Mouse (Mus musculus) midbrain, embryonic 13.5 days (tissue): ENCODE data around the gene Sfrp5. TPM values are rescaled to one million over a fixed set of nuclear protein-coding genes. Genes with fewer than 3 reads are reported as not detected.

Source experiments
- ATAC-seq: fragments of 200-750 bp; cut with Nextera tagmentation; 2 replicates; pipeline ENCODE4 v1.8.0; 2017; ENCODE audit warnings: mild to moderate bottlenecking, moderate TSS enrichment, moderate library complexity
- H3K27ac ChIP-seq: fragments of 300-500 bp; sonication (generic); 2 replicates; pipeline ENCODE4 v1.5.1; 2015; ENCODE audit warnings: inconsistent platforms, mild to moderate bottlenecking, moderate library complexity
- H3K27me3 ChIP-seq: fragments of 300-500 bp; sonication (generic); 2 replicates; pipeline ENCODE4 v1.6.1; 2015; ENCODE audit warnings: mild to moderate bottlenecking, inconsistent platforms
- H3K36me3 ChIP-seq: fragments of 300-500 bp; sonication (generic); 2 replicates; pipeline ENCODE4 v1.6.1; 2015; ENCODE audit warnings: mild to moderate bottlenecking, inconsistent platforms
- H3K4me1 ChIP-seq: fragments of 300-500 bp; sonication (generic); replicated peaks from 2 replicates; pipeline ENCODE4 v1.6.1; 2015; ENCODE audit warnings: inconsistent platforms
- H3K4me2 ChIP-seq: fragments of 300-500 bp; sonication (generic); replicated peaks from 2 replicates; pipeline ENCODE4 v1.6.1; 2015; ENCODE audit warnings: moderate library complexity, mild to moderate bottlenecking, inconsistent platforms
- H3K4me3 ChIP-seq: fragments of 300-500 bp; sonication (generic); replicated peaks from 2 replicates; pipeline ENCODE4 v1.5.1; 2015; ENCODE audit warnings: mild to moderate bottlenecking, inconsistent platforms
- H3K9ac ChIP-seq: fragments of 300-500 bp; sonication (generic); replicated peaks from 2 replicates; pipeline ENCODE4 v1.6.1; 2015; ENCODE audit warnings: mild to moderate bottlenecking, inconsistent platforms
- H3K9me3 ChIP-seq: fragments of 300-500 bp; sonication (generic); 2 replicates; pipeline ENCODE4 v1.6.1; 2016; ENCODE audit warnings: mild to moderate bottlenecking, inconsistent platforms
- WGBS: fragments of 180-500 bp; shearing (Covaris S2); methylation state at CpG from one replicate; pipeline ENCODE4 v1.1.7; 2015; 5-methylcytosine and 5-hydroxymethylcytosine counted together
- polyA plus RNA-seq: library from polyadenylated mRNA; unstranded; fragments of >200 nt; fragmentation: Nextera tagmentation; extraction: Ambion mirVana; gene quantifications from 2 replicates; pipeline ENCODE4 v1.2.1, GENCODE M21; 2015

The Sfrp5 gene
- polyA plus RNA-seq, 1 experiment from 2014 or later: 0.11 TPM

DNA sequence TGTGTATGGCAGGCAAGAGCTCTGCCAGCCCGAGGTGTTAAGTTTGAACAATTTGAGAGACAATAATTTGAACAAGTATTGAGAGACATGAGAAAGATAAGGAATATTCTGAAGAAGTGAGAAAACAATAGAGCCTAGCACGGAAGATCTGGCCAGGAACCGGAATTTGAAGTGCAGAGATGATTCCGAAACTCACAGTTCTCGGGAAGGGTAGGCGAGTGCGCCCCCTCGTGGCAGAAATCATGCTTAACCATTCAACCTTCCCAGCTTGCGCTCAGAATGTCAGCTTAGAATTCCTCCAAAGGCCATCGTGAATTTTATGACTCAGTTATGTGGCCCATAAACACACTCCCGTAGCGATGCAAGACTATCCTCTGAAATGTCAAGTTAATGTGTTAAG is 35.9 kb downstream of the Sfrp5 start:
- H3K4me1 ChIP-seq: peaks cover 6% of the 10 kb centered on the region
- 3% methylated on average over 12 of the region's 12 CpGs for WGBS
- peak overlapping the region; percentile 22; the same call in 1 of the 2 replicates for H3K4me2 ChIP-seq

DNA sequence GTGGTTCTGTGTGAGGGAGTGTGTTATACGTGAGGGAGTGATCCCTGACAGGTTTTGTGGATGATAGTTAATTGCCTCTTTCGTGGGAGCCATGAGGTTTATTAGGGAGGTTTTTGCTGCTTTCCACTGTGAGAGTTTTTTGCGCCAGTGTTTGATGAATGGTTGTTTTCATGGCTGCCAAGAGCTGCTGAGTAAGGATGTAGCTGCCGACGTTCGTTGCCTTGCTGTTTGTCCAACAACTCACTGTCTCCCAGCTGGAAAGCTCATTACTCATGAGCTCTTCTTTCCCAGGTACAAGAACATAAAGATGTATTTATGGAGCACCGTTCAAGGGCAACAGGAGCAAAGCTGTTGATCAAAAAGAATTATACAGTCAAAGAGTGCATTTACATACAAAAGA is 37.9 kb downstream of the Sfrp5 start:
- Histone ChIP-seq H3K9me3 (no peaks in the 10 kb centered on the region), H3K4me2 (no peak overlapping the region), H3K27ac (no peak overlapping the region), H3K9ac (no peak overlapping the region), H3K27me3 (peaks cover 28% of the 10 kb centered on the region), H3K4me3 (no peak overlapping the region), H3K4me1 (no peaks in the 10 kb centered on the region), H3K36me3 (no peaks in the 10 kb centered on the region)
- 55% methylated on average over 7 of the region's 7 CpGs for WGBS
- ATAC-seq: no peak

More for the DNA sequence above, 35.9 kb downstream of the Sfrp5 start:
- ATAC-seq: no peak
- H3K9ac ChIP-seq: no peak overlapping the region
- no peaks in the 10 kb centered on the region for H3K9me3 ChIP-seq
- peaks cover 33% of the 10 kb centered on the region for H3K27me3 ChIP-seq
- H3K36me3 ChIP-seq: no peaks in the 10 kb centered on the region
- H3K4me3 ChIP-seq: peak overlapping the region; percentile 10; the same call in 1 of the 2 replicates
- H3K27ac ChIP-seq: no peak overlapping the region

GRCm38 (mm10) chr19:42163764-42164163 is 38.3 kb downstream of the Sfrp5 start, which contains the start of gene Zfyve27:
Gene Zfyve27 (plus strand): TSS chr19:42163951.
- H3K4me1 ChIP-seq: no peaks in the 10 kb centered on the region
- no peak within 1 kb of the TSS for H3K9ac ChIP-seq
- H3K4me2 ChIP-seq: no peak within 1 kb of the TSS
- H3K9me3 ChIP-seq: no peaks in the 10 kb centered on the region
- no peak within 1 kb of the TSS for H3K27ac ChIP-seq
- H3K27me3 ChIP-seq: peaks cover 24% of the 10 kb centered on the region
- no peak for ATAC-seq
- WGBS: 84% methylated on average over 5 of the region's 5 CpGs
- no peaks in the 10 kb centered on the region for H3K36me3 ChIP-seq
- no peak within 1 kb of the TSS for H3K4me3 ChIP-seq

DNA sequence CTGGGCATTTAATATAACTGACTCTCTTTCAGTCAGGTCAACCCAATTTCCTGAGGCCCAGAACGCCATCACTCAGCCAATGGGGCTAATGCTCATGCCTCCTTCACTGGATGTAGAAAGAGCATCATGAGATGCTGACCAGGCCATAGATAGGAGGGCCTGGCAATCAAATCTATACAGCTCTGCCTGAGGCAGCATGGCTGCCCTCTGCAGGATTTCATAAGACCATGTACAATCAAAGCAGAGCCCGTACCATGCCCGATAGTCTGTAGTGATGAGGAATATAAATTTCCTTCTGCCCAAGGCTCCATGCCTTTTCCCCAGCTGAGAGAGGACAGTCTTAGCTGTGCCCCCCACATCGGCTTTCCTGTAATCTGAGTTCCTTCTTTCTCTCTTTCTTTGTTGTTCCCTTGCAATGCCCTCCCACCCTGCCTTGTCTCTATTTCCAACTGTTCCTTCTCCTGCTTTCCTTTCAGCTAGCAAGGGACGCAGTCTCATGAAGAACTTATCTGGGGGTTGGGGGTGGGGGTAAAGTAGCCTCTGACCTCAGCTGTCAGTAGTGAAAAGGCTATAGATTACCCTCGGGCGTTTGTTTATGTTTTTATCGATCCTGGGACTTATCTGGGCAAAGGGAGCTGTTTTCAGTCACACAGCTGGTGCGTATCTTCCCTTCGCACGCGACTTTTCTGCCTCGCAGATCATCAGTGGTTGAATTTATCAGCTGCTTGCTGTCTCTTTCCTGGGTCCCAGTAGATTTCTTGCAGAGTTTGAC is 43.6 kb downstream of the Sfrp5 start:
- Histone ChIP-seq H3K4me1 (no peaks in the 10 kb centered on the region), H3K4me2 (no peak overlapping the region), H3K9ac (no peak overlapping the region), H3K4me3 (no peak overlapping the region), H3K36me3 (no peaks in the 10 kb centered on the region), H3K27ac (no peak overlapping the region; the same call in 1 of the 2 replicates), H3K27me3 (no peaks in the 10 kb centered on the region), H3K9me3 (no peaks in the 10 kb centered on the region)
- WGBS: 59% methylated on average over 13 of the region's 13 CpGs
- ATAC-seq: no peak

GRCm38 (mm10) chr19:42157493-42158237 is 44.4 kb downstream of the Sfrp5 start:
- no peak overlapping the region for H3K4me3 ChIP-seq
- no peak for ATAC-seq

GRCm38 (mm10) chr19:42151990-42152389 is 50.1 kb downstream of the Sfrp5 start:
- peaks cover 32% of the 10 kb centered on the region for H3K27me3 ChIP-seq
- no peak overlapping the region for H3K9ac ChIP-seq
- H3K36me3 ChIP-seq: no peaks in the 10 kb centered on the region
- 5% methylated on average over 6 of the region's 6 CpGs for WGBS
- H3K9me3 ChIP-seq: no peaks in the 10 kb centered on the region
- no peak overlapping the region for H3K4me2 ChIP-seq
- peak; percentile 51; the same call in 1 of the 2 replicates for ATAC-seq
- H3K4me3 ChIP-seq: no peak overlapping the region
- H3K27ac ChIP-seq: no peak overlapping the region
- peaks cover 12% of the 10 kb centered on the region for H3K4me1 ChIP-seq

More at GRCm38 (mm10) chr19:42157493-42158237, 44.4 kb downstream of the Sfrp5 start:
- WGBS: 76% methylated on average over 12 of the region's 12 CpGs
- Histone ChIP-seq H3K9me3 (no peaks in the 10 kb centered on the region), H3K27ac (no peak overlapping the region), H3K4me1 (no peaks in the 10 kb centered on the region), H3K36me3 (no peaks in the 10 kb centered on the region), H3K4me2 (no peak overlapping the region), H3K9ac (no peak overlapping the region), H3K27me3 (0 out of 2 replicates have a peak, but pooled peaks cover 3% of the 10 kb centered on the region)

GRCm38 (mm10) chr19:42148569-42148860 is 53.5 kb downstream of the Sfrp5 start:
- Histone ChIP-seq H3K4me2 (peak overlapping the region; percentile 78), H3K27ac (no peak overlapping the region), H3K4me1 (peaks cover 12% of the 10 kb centered on the region), H3K9ac (peak overlapping the region; percentile 73; the same call in 1 of the 2 replicates), H3K27me3 (peaks cover 53% of the 10 kb centered on the region), H3K9me3 (no peaks in the 10 kb centered on the region), H3K36me3 (no peaks in the 10 kb centered on the region), H3K4me3 (peak overlapping the region; percentile 63)
- peak; percentile 11; the same call in 1 of the 2 replicates for ATAC-seq
- 35% methylated on average over 7 of the region's 7 CpGs for WGBS

Other genes with a start within 250 kb of the Sfrp5 start
- 32.4 and 34.8 TPM in 2 replicates for gene Mms19, start 221.1 kb downstream of the Sfrp5 start, polyA plus RNA-seq
- gene Ubtd1, start 220.5 kb downstream of the Sfrp5 start, polyA plus RNA-seq: 6.4 and 7.3 TPM in 2 replicates
- gene Ankrd2, start 166.3 kb downstream of the Sfrp5 start, polyA plus RNA-seq: 0.19 and 0.31 TPM in 2 replicates
- gene Hoga1, start 156.6 kb downstream of the Sfrp5 start, polyA plus RNA-seq: 0.58 and 0.89 TPM in 2 replicates
- not detected in 2 replicates for gene 4933411K16Rik, start 150.0 kb downstream of the Sfrp5 start, polyA plus RNA-seq
- 128 TPM in 2 replicates for gene Morn4, start 115.9 kb downstream of the Sfrp5 start, polyA plus RNA-seq
- 23.6 and 29.9 TPM in 2 replicates for gene Pi4k2a, start 111.8 kb downstream of the Sfrp5 start, polyA plus RNA-seq
- gene Avpi1, start 73.2 kb downstream of the Sfrp5 start, polyA plus RNA-seq: 4.9 and 5.1 TPM in 2 replicates
- gene Marveld1, start 54.9 kb downstream of the Sfrp5 start, polyA plus RNA-seq: 1.1 and 1.7 TPM in 2 replicates
- 55.8 and 57.6 TPM in 2 replicates for gene Zfyve27, start 38.3 kb downstream of the Sfrp5 start, polyA plus RNA-seq
- gene Golga7b, start 45.3 kb upstream of the Sfrp5 start, polyA plus RNA-seq: 26.3 and 27.5 TPM in 2 replicates
- gene Crtac1, start 229.5 kb upstream of the Sfrp5 start, polyA plus RNA-seq: 14.8 and 18.9 TPM in 2 replicates